Mouse (Mus musculus) hindbrain, embryonic 16.5 days (tissue): ENCODE data around the gene Prss12. TPM values are rescaled to one million over a fixed set of nuclear protein-coding genes. Genes with fewer than 3 reads are reported as not detected.

Source experiments
- ATAC-seq: fragments of 200-750 bp; cut with Nextera tagmentation; 2 replicates; pipeline ENCODE4 v1.8.0; 2017; ENCODE audit warnings: moderate TSS enrichment, moderate library complexity
- H3K27ac ChIP-seq: fragments of 300-500 bp; sonication (generic); 2 replicates; pipeline ENCODE4 v1.5.1; 2014; ENCODE audit warnings: low read depth, mild to moderate bottlenecking, control low read depth, low read length, moderate library complexity
- H3K27me3 ChIP-seq: fragments of 300-500 bp; sonication (generic); replicated peaks from 2 replicates; pipeline ENCODE4 v1.6.1; 2014; ENCODE audit warnings: low read length; ENCODE audit not compliant: control insufficient read depth, insufficient read depth
- H3K36me3 ChIP-seq: fragments of 300-500 bp; sonication (generic); 2 replicates; pipeline ENCODE4 v1.6.1; 2014; ENCODE audit warnings: mild to moderate bottlenecking, low read length, moderate library complexity, mixed read lengths; ENCODE audit not compliant: control insufficient read depth, insufficient read depth
- H3K4me1 ChIP-seq: fragments of 300-500 bp; sonication (generic); 2 replicates; pipeline ENCODE4 v1.6.1; 2014; ENCODE audit warnings: low read depth, low read length; ENCODE audit not compliant: control insufficient read depth, insufficient read depth
- H3K4me2 ChIP-seq: fragments of 300-500 bp; sonication (generic); 2 replicates; pipeline ENCODE4 v1.6.1; 2014; ENCODE audit warnings: mild to moderate bottlenecking, low read length, control low read depth, moderate library complexity
- H3K4me3 ChIP-seq: fragments of 300-500 bp; sonication (generic); 2 replicates; pipeline ENCODE4 v1.5.1; 2014; ENCODE audit warnings: mild to moderate bottlenecking, low read length, control low read depth, moderate library complexity
- H3K9ac ChIP-seq: fragments of 300-500 bp; sonication (generic); 2 replicates; pipeline ENCODE4 v1.6.1; 2014; ENCODE audit warnings: low read depth, mild to moderate bottlenecking, control low read depth, low read length, moderate library complexity
- H3K9me3 ChIP-seq: fragments of 300-500 bp; sonication (generic); 2 replicates; pipeline ENCODE4 v1.6.1; 2014; ENCODE audit warnings: mild to moderate bottlenecking, low read length, moderate library complexity; ENCODE audit not compliant: control insufficient read depth
- WGBS: fragments of 180-500 bp; shearing (Covaris S2); extraction: QIAGEN DNeasy Blood & Tissue Kit; methylation state at CpG from one replicate; pipeline ENCODE4 v1.1.7; 2014; 5-methylcytosine and 5-hydroxymethylcytosine counted together
- polyA plus RNA-seq: library from polyadenylated mRNA; unstranded; fragments of >200 nt; fragmentation: Nextera tagmentation; extraction: Ambion mirVana; gene quantifications from 2 replicates; pipeline ENCODE4 v1.2.1, GENCODE M21; 2015

Gene Prss12
- polyA plus RNA-seq, 1 experiment from 2014 or later = 25.9 TPM

DNA sequence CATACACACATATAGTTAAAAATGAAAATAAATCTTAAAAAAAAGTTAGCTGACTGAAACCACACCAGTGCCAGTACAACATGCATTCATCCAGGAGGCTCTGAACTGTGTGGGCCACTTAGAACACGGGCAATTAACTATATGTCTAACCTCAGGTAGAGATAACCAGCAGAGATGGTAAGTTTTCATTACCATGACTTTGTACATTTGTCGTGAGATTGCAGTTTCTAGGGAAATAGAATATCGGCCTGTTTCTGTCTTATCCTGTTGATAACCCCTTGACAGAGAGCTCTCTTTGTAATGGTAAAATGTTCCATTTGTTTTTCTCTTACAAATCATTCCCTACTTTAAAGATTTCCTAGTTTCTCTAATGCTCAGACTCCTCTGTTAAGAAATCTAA lies 103.8 kb downstream of the Prss12 start:
- H3K36me3 ChIP-seq = no peaks in the 10 kb centered on the region
- no peak overlapping the region for H3K4me3 ChIP-seq
- no peaks in the 10 kb centered on the region for H3K9me3 ChIP-seq
- H3K9ac ChIP-seq = no peak overlapping the region
- no peaks in the 10 kb centered on the region for H3K4me1 ChIP-seq
- ATAC-seq = no peak
- H3K4me2 ChIP-seq = no peak overlapping the region
- no peak overlapping the region for H3K27ac ChIP-seq
- 90% methylated on average over 3 of the region's 3 CpGs for WGBS
- no peaks in the 10 kb centered on the region for H3K27me3 ChIP-seq

- Histone ChIP-seq H3K27me3 (no peaks in the 10 kb centered on the region), H3K4me3 (no peak overlapping the region), H3K27ac (no peak overlapping the region), H3K4me1 (no peaks in the 10 kb centered on the region), H3K36me3 (no peaks in the 10 kb centered on the region), H3K4me2 (no peak overlapping the region), H3K9ac (no peak overlapping the region), H3K9me3 (no peaks in the 10 kb centered on the region)
- ATAC-seq = no peak
- WGBS = 84% methylated on average over 6 of the region's 6 CpGs
Measured at GRCm38 (mm10) chr3:123553872-123554271, 107.2 kb downstream of the Prss12 start.

- 95% methylated on average over 7 of the region's 7 CpGs for WGBS
- Histone ChIP-seq H3K27ac (no peak overlapping the region), H3K9ac (no peak overlapping the region)
Measured at GRCm38 (mm10) chr3:123555254-123555865, 108.6 kb downstream of the Prss12 start.

More at GRCm38 (mm10) chr3:123555254-123555865, 108.6 kb downstream of the Prss12 start:
- Histone ChIP-seq H3K4me1 (no peaks in the 10 kb centered on the region), H3K4me2 (no peak overlapping the region), H3K36me3 (no peaks in the 10 kb centered on the region), H3K27me3 (no peaks in the 10 kb centered on the region), H3K9me3 (no peaks in the 10 kb centered on the region), H3K4me3 (no peak overlapping the region)
- ATAC-seq = no peak

Other genes starting within 250 kb of the Prss12 start
- 0.99 and 1.5 TPM in 2 replicates for gene Synpo2, start 210.8 kb upstream of the Prss12 start, polyA plus RNA-seq
- 16.3 and 18.7 TPM in 2 replicates for gene Sec24d, start 179.5 kb upstream of the Prss12 start, polyA plus RNA-seq
- gene Mettl14, start 60.8 kb upstream of the Prss12 start, polyA plus RNA-seq = 21.8 and 22.3 TPM in 2 replicates
- 12.0 and 12.8 TPM in 2 replicates for gene Ndst3, start 243.9 kb downstream of the Prss12 start, polyA plus RNA-seq